Mouse (Mus musculus) CH12.LX (cell line): Measurements from ENCODE around the gene Fancb. TPM values are rescaled to one million over a fixed set of nuclear protein-coding genes. Genes with fewer than 3 reads are reported as not detected.

Experiments
- polyA plus RNA-seq: library from polyadenylated mRNA; unstranded; fragments of >175 nt; gene quantifications from 2 replicates; pipeline ENCODE4 v1.2.1, GENCODE M21; 2012; ENCODE audit warnings: low read depth; ENCODE audit not compliant: insufficient read length
- total RNA-seq, 2 experiments: library from RNA; depleted of rRNA; stranded (reverse); fragments of 300-350 nt in 1 of 2; fragments of >200 nt in 1 of 2; gene quantifications; 2 replicates each; pipeline ENCODE4 v1.2.3; 2012 to 2014

Gene Fancb
- total and polyA plus RNA-seq, 3 experiments = 6.4 to 20.6 (median 11.0) TPM

Other genes starting within 250 kb of the Fancb start
- gene Mospd2, start 217 bp upstream of the Fancb start, total RNA-seq (2012; rRNA removed) = 8.7 and 9.0 TPM in 2 replicates
- 15.9 and 16.6 TPM in 2 replicates for gene Mospd2, start 217 bp upstream of the Fancb start, total RNA-seq (2014; rRNA removed)
- gene Mospd2, start 217 bp upstream of the Fancb start, polyA plus RNA-seq = 7.6 and 8.0 TPM in 2 replicates
- gene Gm17604, start 24.2 kb downstream of the Fancb start, total RNA-seq (2012; rRNA removed) = not detected in 2 replicates
- gene Gm17604, start 24.2 kb downstream of the Fancb start, total RNA-seq (2014; rRNA removed) = not detected in 2 replicates
- gene Gm17604, start 24.2 kb downstream of the Fancb start, polyA plus RNA-seq = not detected in 2 replicates